In genomic region chr1:55025656-55026430, GRCm38 (mm10) we compare ENCODE assay signal across 8 mouse cellular contexts. TPM values are rescaled to one million over a fixed set of nuclear protein-coding genes. Genes with fewer than 3 reads are reported as not detected.
DNase-seq lines count a peak whose midpoint lies in the region; ATAC-seq and TF ChIP-seq lines count a peak whose summit lies in the region.

No protein-coding gene starts in this region.

- H3K4me2 ChIP-seq in liver, embryonic 14.5 days (ENCODE audit: low read depth), result peak overlapping the region; percentile 93
- H3K4me2 ChIP-seq in stomach, embryonic 15.5 days, result peak overlapping the region; percentile 60

- no peaks in the 10 kb centered on the region for H3K27me3 ChIP-seq in G1E (ENCODE audit: insufficient read depth, low read length)
- no peaks in the 10 kb centered on the region for H3K27me3 ChIP-seq in embryonic facial prominence, embryonic 10.5 days (replicated peaks; ENCODE audit: low read depth, poor library complexity, severe bottlenecking)
- no peaks in the 10 kb centered on the region for H3K27me3 ChIP-seq in liver, embryonic 14.5 days (ENCODE audit: control insufficient read depth, insufficient read depth, low read length)
- H3K27me3 ChIP-seq in stomach, embryonic 15.5 days (replicated peaks), result no peaks in the 10 kb centered on the region

- H3K4me3 ChIP-seq in G1E (ENCODE audit: low read depth, low read length), result peak overlapping the region; percentile 91
- H3K4me3 ChIP-seq in embryonic facial prominence, embryonic 10.5 days, result peak overlapping the region; percentile 86
- peak overlapping the region; percentile 80 to 83 for H3K4me3 ChIP-seq in liver, embryonic 14.5 days (ENCODE audit: insufficient read depth in 1 of 2, low read depth in 2 of 2, low read length in 2 of 2)
- peak overlapping the region; percentile 82 for H3K4me3 ChIP-seq in stomach, embryonic 15.5 days (replicated peaks)

- H3K27ac ChIP-seq in embryonic facial prominence, embryonic 10.5 days (replicated peaks), result peak overlapping the region; percentile 98
- H3K27ac ChIP-seq in liver, embryonic 14.5 days, result peak overlapping the region; percentile 61
- peak overlapping the region; percentile 94; the same call in 1 of the 2 replicates for H3K27ac ChIP-seq in stomach, embryonic 15.5 days

- intact Hi-C loops in left cerebral cortex, postnatal 14 days (cut with DNase I), result loop anchor here (2.0 kb wide), 1 partner anchor 27 kb away; the partner anchor contains the start of gene Coq10b
- intact Hi-C loops in heart, postnatal 36 days (cut with DNase I), result loop anchor here (5.0 kb wide), 1 partner anchor 106 kb away; the partner anchor contains the start of gene Mob4

- 21% methylated on average over 10 of the region's 10 CpGs for WGBS in embryonic facial prominence, embryonic 10.5 days
- WGBS in liver, embryonic 14.5 days (ENCODE audit: insufficient replicate concordance), result 5% methylated on average over 10 of the region's 10 CpGs
- WGBS in stomach, embryonic 15.5 days, result 7% methylated on average over 10 of the region's 10 CpGs

- TF ChIP-seq EP300 in liver, embryonic 14.5 days (IDR thresholded peaks at IDR 0.05; ENCODE audit: low read depth), result no peak

- no peak for ATAC-seq in G1E (ENCODE audit: extremely low read depth, insufficient number of reproducible peaks, low FRiP score, poor library complexity, severe bottlenecking)
- ATAC-seq in liver, embryonic 14.5 days (ENCODE audit: insufficient read depth), result no peak
- ATAC-seq in stomach, embryonic 15.5 days (ENCODE audit: insufficient read depth, low FRiP score, low read depth), result no peak

- H3K4me1 ChIP-seq in G1E (ENCODE audit: insufficient read depth, low read depth, low read length), result peaks cover 65% of the 10 kb centered on the region
- peaks cover 6% of the 10 kb centered on the region for H3K4me1 ChIP-seq in embryonic facial prominence, embryonic 10.5 days
- peaks cover 31 to 34% of the 10 kb centered on the region in 2 experiments for H3K4me1 ChIP-seq in liver, embryonic 14.5 days (replicated peaks; ENCODE audit: control insufficient read depth in 2 of 2, insufficient read depth in 2 of 2, low read length in 1 of 2)
- H3K4me1 ChIP-seq in stomach, embryonic 15.5 days, result no peaks in the 10 kb centered on the region

- H3K36me3 ChIP-seq in G1E (replicated peaks), result peaks cover 24% of the 10 kb centered on the region
- peaks cover 35% of the 10 kb centered on the region for H3K36me3 ChIP-seq in embryonic facial prominence, embryonic 10.5 days (replicated peaks)
- H3K36me3 ChIP-seq in liver, embryonic 14.5 days (replicated peaks; ENCODE audit: control insufficient read depth, insufficient read depth, low read depth), result peaks cover 3% of the 10 kb centered on the region; the same call in 1 of the 2 replicates
- H3K36me3 ChIP-seq in stomach, embryonic 15.5 days, result no peaks in the 10 kb centered on the region

- TF ChIP-seq CTCF in G1E (IDR thresholded peaks at IDR 0.05; ENCODE audit: low read depth, low read length), result no peak
- TF ChIP-seq CTCF in liver, embryonic 14.5 days (IDR thresholded peaks at IDR 0.05; ENCODE audit: low read depth), result peak; percentile 20; the same call in 1 of the 2 replicates

- DNase-seq in left cerebral cortex, postnatal 14 days (ENCODE audit: low spot score in 2 of 2), result peak; percentile 30 to 38
- DNase-seq in left cerebral cortex, adult 8-10 months (ENCODE audit: low spot score in 2 of 2), result no peak
- peak; percentile 11 for DNase-seq in G1E (ENCODE audit: low spot score)
- no peak for DNase-seq in embryonic facial prominence, embryonic 10.5 days (ENCODE audit: low spot score)
- peak; percentile 22 to 25 for DNase-seq in heart, postnatal 36 days
- DNase-seq in liver, embryonic 14.5 days (ENCODE audit: low read depth in 3 of 3, low spot score in 3 of 3), result peak in 1 of 3 experiments; percentile 55
- no peak for DNase-seq in cerebellum, postnatal 4 days (ENCODE audit: low spot score in 2 of 2)

- H3K9me3 ChIP-seq in G1E (replicated peaks), result no peaks in the 10 kb centered on the region
- H3K9me3 ChIP-seq in embryonic facial prominence, embryonic 10.5 days, result 0 out of 2 replicates have a peak, but pooled peaks cover 2% of the 10 kb centered on the region
- no peaks in the 10 kb centered on the region for H3K9me3 ChIP-seq in liver, embryonic 14.5 days (ENCODE audit: control insufficient read depth, low read length)
- H3K9me3 ChIP-seq in stomach, embryonic 15.5 days, result no peaks in the 10 kb centered on the region

- peak overlapping the region; percentile 91 for H3K9ac ChIP-seq in liver, embryonic 14.5 days (replicated peaks)
- H3K9ac ChIP-seq in stomach, embryonic 15.5 days, result peak overlapping the region; percentile 72

RNA-seq across cellular contexts. Expression of gene Sf3b1, which starts 1.4 kb away (rescaled TPM):
- total RNA-seq in left cerebral cortex, postnatal 14 days (2021), result 100 to 1,000 TPM; 144 to 154 TPM
- total RNA-seq in left cerebral cortex, adult 8-10 months (2022), result 100 to 1,000 TPM; 146 to 166 (median 156) TPM
- total RNA-seq in G1E (2014; fragmentation: Nextera tagmentation) (522 and 578 TPM in 2 replicates), G1E (2017) (670 and 758 TPM in 2 replicates)
- polyA plus RNA-seq in G1E (2012), result 31.8 and 35.3 TPM in 2 replicates
- polyA plus RNA-seq in embryonic facial prominence, embryonic 10.5 days (2016; fragmentation: Nextera tagmentation; extraction: Ambion mirVana), result 281 and 287 TPM in 2 replicates
- 10 to 100 TPM; 76.4 to 83.0 TPM for total RNA-seq in heart, postnatal 36 days (2021)
- 30.9 and 45.0 TPM in 2 replicates for polyA plus RNA-seq in liver, embryonic 14.5 days (2012; rRNA removed)
- polyA plus RNA-seq in liver, embryonic 14.5 days (2014; fragmentation: Nextera tagmentation; extraction: Ambion mirVana), result 122 and 132 TPM in 2 replicates
- 259 and 270 TPM in 2 replicates for polyA plus RNA-seq in stomach, embryonic 15.5 days (2015; fragmentation: Nextera tagmentation; extraction: Ambion mirVana)

RNA-seq across cellular contexts. Expression of gene Coq10b, which starts 26.7 kb away (rescaled TPM):
- 10 to 100 TPM; 31.2 to 32.3 TPM for total RNA-seq in left cerebral cortex, postnatal 14 days (2021)
- 10 to 100 TPM; 30.8 to 36.5 (median 34.7) TPM for total RNA-seq in left cerebral cortex, adult 8-10 months (2022)
- 29.8 and 50.3 TPM in 2 replicates for total RNA-seq in G1E (2014; fragmentation: Nextera tagmentation)
- 36.2 and 48.2 TPM in 2 replicates for total RNA-seq in G1E (2017)
- polyA plus RNA-seq in G1E (2012), result 3.6 and 4.7 TPM in 2 replicates
- polyA plus RNA-seq in embryonic facial prominence, embryonic 10.5 days (2016; fragmentation: Nextera tagmentation; extraction: Ambion mirVana), result 21.7 and 22.0 TPM in 2 replicates
- total RNA-seq in heart, postnatal 36 days (2021), result 10 to 100 TPM; 38.0 to 76.2 TPM
- polyA plus RNA-seq in liver, embryonic 14.5 days (2012; rRNA removed), result 6.3 and 8.6 TPM in 2 replicates
- polyA plus RNA-seq in liver, embryonic 14.5 days (2014; fragmentation: Nextera tagmentation; extraction: Ambion mirVana), result 15.4 and 16.4 TPM in 2 replicates
- 20.5 and 21.2 TPM in 2 replicates for polyA plus RNA-seq in stomach, embryonic 15.5 days (2015; fragmentation: Nextera tagmentation; extraction: Ambion mirVana)

Comparison
In these comparisons a context has a peak if more than half of its experiments do, and no peak if none do; other contexts are left out.
1. DNase-seq: peak in left cerebral cortex, postnatal 14 days (2 of 2), G1E (single experiment) and heart, postnatal 36 days (2 of 2); none in left cerebral cortex, adult 8-10 months (0 of 2), embryonic facial prominence, embryonic 10.5 days (single experiment) and cerebellum, postnatal 4 days (0 of 2).
2. Peak in every context shown above with its lines, with median percentiles within 50 percentile points of each other: H3K4me3 ChIP-seq and H3K27ac ChIP-seq.